Mouse (Mus musculus): ENCODE results near the gene Lmbrd2.
"Not testable (repeated sequence)": the region's sequence is repeated elsewhere in the genome, so short reads cannot be mapped to it uniquely, and the experiment has no call there.

The Lmbrd2 gene

DNA sequence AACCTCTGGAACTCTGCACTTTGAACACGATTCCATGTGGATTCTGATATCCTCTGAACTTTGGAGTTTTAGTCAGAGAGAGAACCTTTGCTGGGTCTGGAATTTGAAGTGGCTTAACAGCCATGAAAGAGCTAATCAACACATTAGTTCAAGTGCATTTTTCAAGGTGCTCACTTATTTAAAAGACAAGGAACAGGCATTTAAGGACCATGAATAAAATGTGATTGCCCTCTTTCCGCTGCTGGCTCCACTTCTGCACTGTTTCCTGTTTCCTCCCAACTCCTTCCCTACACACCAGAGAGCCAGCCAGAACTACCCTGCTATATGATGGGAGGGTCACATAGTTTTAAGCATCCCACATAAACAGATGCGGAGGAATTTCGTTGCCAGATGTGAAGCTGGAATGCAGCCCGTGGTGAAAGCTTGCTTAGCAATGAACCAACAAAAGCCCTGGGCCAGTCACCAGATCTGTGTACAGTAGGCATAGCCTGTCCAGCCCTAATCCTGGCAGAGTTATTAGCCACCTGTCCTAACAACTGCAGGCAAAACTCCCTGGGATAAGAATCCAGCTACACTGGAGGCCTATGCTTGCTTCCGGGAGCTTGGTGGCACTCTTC is 5.4 kb upstream of the Lmbrd2 start:
- DNase-seq (ENCODE audit: low read depth, low spot score), result no peak

DNA sequence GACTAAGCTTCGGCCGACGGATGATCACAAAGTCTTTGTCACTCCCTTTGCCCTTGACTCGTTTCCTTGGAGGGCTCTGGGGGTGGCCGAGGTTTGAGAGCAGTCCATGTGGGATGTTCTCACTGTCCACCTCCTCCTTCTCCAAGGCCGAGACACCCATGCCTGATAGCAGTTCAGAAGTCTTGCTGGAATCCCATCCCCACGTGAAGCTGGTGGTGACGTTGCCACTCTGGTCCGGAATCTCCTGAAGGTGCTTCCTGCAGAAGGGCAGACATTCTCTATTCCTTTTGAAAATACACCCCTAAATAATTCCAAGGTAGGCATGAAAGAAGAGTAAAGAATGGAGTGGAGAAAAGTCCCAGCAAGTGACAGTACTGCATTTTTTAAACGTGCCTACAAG is 903 bp upstream of the Lmbrd2 start:
- no peak for DNase-seq (ENCODE audit: low read depth, low spot score)

DNA sequence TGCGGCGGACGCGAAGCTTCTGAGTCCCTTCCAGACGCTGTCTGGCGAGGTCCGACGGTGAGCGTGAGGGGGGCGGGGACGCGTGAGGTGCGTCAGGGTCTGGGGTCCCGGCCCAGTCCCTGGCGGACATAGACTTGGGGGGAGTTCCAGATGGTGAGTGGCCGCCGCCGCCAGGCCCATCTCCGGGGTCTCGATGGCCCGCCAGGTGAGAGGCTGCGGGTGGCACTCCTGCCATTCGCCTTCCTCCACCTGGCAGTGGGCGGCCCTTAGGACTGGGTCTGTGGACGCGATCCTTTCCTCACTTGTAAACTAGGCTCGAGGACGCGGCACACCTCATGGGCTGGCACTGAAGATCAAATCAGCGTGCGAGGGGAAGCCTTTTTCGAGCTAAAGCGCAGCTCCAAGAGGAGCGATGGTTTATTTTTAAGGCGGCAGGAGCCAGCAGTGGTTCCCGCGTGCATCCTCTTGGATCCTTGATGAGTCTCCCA is 378 bp downstream of the Lmbrd2 start:
- no peak for DNase-seq (ENCODE audit: low read depth, low spot score)

DNA sequence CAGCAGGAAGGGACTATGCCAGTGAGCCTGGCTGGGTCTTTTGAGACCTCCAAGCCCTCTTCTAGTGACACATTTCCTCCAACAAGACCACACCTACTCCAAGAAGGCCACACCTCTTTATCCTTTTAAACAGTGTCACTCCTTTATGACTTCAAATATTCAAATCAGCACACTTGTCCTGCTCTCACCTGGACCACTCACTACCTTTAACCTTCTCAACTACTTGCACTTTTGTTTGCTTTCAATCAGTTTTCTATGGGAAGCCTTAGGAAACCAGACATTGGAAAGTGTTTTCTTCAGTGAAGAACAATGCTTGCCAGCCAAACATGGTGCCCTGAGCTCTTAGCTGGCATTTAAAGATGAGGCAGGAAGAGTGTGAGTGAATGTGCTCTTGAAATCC is 15.0 kb downstream of the Lmbrd2 start, which contains the start of gene Skp2:
Skp2 (minus strand) TSS at position 101 of the 400 bp plus-strand sequence.
- no peak for DNase-seq (ENCODE audit: low read depth, low spot score)

DNA sequence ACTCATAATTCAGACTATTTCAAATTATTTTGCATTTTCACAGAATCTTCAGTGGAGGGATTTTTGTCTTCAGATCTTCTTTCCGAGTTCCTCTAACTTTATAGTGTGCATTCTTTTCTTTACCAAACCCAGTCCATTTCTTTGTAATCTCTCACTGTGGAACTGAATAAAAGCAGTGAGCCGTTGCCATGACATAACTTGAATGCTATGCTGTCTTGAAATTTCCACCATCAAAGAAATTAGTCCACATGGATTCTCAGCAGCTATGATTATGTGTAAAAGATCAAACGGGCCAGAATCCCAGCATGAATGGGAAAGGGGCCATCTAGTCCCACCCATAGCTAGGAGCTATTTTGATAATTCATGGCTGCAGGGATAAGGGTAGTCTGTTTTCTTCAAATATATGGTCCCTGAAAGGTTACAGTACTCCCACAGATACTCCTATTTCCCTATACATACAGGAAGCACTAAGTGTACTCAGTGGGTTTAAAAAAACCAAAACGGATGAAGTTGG is 22.3 kb downstream of the Lmbrd2 start:
- DNase-seq (ENCODE audit: low read depth, low spot score), result no peak

DNA sequence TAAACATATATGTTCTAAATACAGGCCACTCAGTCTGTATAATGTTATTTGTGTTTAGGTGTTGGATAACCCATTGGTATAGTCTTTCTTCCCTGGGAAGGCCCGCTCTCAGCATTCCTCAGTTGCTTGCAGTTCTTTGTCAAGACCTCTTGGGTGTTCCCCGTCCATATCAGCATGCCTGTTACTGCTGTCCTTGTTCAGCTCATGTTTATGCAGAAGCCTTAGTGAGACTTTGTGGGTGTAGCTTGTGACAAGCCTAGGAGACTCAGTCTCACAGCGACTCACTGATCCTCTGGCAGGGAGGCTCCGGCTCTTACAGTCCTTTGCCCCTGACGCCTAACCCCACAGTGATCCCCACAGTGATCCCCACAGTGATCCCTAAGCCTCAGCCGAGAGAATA is 23.8 kb downstream of the Lmbrd2 start:
- no peak for DNase-seq (ENCODE audit: low read depth, low spot score)

DNA sequence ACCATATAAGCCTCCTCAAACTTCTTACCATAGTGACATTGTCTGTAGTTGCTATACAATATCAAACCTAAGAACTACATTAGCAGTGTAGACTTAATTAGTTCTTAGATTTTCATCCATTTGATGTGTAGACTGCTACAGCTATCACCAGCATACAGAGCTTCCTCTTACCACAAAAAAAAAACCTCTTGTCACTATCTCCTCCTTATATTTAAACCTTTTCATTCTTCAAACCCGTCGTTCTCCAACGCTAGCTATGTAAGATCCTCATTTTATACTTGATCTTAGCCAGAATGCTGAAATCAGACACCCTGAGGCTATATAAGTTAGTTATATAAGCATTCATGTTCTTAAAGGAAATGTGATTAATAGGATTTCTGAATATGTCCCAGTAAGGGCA is 36.7 kb downstream of the Lmbrd2 start:
- no peak for DNase-seq (ENCODE audit: low read depth, low spot score)

DNA sequence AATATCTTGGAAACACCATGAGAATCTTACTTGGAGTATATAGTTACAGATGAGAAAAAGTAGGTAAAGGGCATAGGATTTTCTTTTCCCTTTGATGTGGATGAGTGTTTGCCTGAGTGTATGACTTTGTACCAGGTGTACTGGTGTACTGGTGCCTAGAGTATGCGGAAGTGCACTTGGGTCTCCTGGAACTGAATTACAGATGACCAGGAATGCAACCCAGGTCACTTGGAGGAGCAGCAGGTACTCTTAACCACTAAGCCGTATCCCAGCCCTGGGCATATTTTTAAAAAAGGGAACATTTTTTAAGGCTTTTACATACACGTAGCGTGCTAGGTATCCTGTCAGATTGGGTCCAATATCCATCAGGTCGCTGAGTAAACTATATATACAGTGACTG is 43.6 kb downstream of the Lmbrd2 start:
- no peak for DNase-seq (ENCODE audit: low read depth, low spot score)

DNA sequence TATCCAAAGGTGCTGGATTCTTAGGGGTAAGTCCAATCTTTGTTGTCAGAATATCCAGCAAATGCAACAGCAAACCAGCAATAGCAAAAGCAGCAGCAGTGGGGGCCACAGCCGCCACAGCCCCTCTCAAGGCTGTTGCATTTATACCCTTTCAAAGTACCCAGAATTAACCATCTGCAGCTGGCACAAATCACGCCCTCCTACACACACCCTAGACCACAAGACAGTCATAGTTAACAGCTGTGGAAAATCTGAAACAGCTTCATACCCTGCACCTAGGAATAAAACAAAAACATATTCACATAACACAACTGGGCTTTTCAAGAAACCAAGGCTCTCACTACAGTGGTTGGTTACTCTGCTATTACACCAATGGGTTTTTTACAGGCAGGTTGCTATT is 49.4 kb downstream of the Lmbrd2 start:
- DNase-seq (ENCODE audit: low read depth, low spot score), result peak; percentile 2

DNA sequence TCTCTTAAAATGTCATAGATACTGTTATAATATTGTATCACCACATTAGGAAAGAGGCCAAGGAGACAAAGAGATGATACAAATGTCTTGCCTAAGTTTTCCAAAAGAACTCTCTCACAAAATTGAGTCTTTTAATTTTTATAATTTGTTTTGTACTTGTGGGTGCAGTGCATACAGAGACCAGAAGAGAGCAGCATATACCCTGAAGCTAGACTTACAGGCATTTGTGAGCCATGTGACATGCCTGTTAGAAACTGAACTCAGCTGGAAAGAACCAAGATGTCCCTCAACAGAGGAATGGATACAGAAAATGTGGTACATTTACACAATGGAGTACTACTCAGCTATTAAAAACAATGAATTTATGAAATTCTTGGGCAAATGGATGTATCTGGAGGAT is 52.3 kb downstream of the Lmbrd2 start:
- peak; percentile 7 for DNase-seq (ENCODE audit: low read depth, low spot score)

DNA sequence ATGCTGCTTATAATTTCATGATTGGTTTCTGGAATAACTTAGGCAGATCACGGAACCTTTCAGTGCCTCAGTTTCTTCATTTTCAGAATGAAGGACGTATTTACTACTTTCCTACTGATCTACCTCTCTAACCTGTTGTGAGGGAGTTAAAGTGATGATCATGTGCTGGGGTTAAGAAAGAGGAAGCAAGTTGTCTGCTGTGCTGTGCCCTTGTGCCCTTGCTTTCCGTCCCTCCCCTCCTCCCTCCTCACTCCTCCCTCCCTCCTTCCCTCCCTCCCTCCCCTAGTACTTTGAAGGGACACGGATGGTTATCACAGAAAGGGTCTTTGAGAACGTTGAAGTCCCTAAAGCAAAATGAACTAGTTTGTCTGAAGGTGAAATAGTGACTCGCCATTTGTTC is 58.1 kb downstream of the Lmbrd2 start:
- DNase-seq (ENCODE audit: low read depth, low spot score), result no peak

DNA sequence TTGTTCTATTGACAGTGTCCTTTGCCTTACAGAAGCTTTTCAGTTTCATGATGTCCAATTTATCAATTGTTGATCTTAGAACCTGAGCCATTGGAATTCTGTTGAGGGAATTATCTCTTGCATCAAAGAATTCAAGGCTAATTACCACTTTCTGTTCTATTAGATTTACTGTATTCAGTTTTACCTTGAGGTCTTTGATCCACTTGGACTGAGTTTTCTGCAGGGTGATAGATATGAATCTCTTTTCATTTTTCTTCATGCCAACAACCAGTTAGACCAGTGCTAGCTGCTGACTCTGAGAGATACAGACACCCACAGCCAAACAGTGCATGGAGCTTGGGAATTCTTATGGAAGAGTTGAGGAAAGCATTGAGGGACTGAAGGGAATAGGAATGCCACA is 71.5 kb downstream of the Lmbrd2 start:
- DNase-seq (ENCODE audit: low read depth, low spot score), result no peak

DNA sequence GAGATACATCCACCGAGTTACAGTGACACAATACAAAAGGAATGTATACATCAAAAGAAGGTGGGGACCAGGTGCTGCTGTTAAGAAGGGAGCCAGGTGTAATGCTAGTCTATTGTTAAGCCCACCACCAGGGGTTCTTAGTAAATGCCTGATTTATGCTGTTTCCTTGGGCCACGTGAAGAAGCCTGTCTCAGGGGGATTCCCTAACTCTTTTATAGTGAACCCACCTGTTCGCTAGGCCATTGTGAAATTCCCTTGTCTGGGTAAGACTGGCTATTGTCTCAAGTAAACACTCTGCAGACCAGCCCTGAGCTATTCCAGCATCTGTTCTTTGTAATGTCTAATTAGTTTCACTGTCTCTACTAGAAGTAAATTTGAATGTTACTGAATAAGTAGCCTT is 72.7 kb downstream of the Lmbrd2 start:
- not testable (repeated sequence) for DNase-seq (ENCODE audit: low read depth, low spot score)

DNA sequence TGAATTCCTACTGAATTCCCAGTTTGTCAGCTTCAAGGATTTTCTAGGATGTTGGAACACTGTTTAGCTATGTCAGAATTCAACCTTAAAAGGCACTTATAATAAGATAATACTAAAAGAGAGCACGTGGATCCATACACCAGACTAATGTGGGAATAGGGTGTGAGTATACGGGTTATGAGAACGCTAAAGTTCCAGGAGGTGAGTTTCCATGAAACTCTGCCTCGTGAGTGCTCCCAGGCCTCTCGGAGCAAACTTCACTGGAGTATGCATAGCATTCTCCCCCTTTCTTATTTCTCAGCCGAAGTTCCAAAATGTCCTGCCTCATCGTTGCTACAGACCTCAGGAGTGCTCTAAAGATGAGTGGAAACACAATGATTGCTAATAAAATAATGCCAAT is 73.1 kb downstream of the Lmbrd2 start:
- DNase-seq (ENCODE audit: low read depth, low spot score), result not testable (repeated sequence)

DNA sequence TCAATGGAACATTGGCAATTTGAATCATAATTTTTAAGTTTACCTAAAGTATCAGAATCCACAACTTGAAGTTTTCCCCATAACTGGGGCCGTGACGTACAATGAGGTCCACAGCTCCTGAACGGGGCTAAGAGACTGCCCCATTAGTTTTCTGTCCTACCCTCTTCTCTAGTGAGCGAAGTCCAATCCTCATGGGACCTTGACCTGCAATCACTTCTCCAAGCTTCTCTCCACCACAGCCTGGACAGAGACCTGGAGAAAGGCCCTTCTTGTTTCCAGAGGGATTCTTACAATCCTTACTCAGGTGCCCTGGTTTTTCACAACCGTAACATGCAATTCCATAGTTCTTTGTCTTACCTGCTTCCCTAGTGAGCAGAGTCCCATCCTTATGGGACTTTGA is 76.1 kb downstream of the Lmbrd2 start:
- DNase-seq (ENCODE audit: low read depth, low spot score), result no peak

DNA sequence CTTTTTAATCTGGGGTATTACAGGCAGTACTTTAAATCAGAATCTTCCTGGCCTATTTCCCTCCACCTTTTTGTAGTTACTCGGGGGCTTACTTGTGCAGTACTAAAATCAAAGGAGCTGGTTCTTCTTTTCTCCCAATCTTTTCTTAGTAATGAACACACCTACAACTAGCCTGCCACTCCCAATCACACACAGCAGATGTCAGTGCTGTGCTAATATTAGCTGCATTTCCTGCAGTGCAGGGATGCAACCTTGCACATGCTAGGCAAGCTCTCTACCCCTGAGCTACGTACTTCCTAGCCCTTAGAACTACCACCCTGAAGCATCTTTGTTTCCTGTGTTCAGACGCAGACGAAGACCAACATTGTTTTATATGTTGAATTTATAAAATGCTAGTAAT is 90.6 kb downstream of the Lmbrd2 start:
- not testable (repeated sequence) for DNase-seq (ENCODE audit: low read depth, low spot score)

DNA sequence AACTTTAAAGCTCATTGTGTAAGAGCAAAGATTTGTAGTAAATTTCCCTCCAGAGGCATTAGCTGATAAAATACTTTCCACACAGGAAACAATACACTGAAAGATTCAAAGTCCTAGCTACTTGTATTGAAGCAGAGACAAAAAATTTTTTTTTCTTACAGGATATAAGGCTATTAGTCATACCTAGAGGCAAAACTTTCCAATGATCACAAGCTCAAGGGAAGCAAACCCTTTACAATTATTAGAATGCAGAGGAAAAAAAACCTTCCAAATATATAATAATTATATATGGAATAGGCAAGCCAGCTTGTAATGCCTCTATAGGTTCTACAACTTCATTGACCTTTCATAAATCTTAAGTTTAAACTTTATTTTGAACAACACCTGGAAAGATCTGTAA is 106.0 kb downstream of the Lmbrd2 start:
- DNase-seq (ENCODE audit: low read depth, low spot score), result no peak

Data from CD4-positive helper T cell, adult 2 months (primary cell).